Mouse (Mus musculus) macrophage (primary cell): ENCODE results near the gene Park7. TPM values are rescaled to one million over a fixed set of nuclear protein-coding genes. Genes with fewer than 3 reads are reported as not detected.

Source experiments
- H3K27ac ChIP-seq: fragments of 350-480 bp; formaldehyde crosslinking; 2 replicates; pipeline ENCODE4 v1.9.0; 2021
- H3K36me3 ChIP-seq: fragments of 350-480 bp; formaldehyde crosslinking; 2 replicates; pipeline ENCODE4 v1.9.0; 2021; ENCODE audit errors: inconsistent target
- H3K4me3 ChIP-seq: fragments of 350-480 bp; formaldehyde crosslinking; 2 replicates; pipeline ENCODE4 v1.9.0; 2021; ENCODE audit errors: inconsistent target
- H3K79me2 ChIP-seq: fragments of 350-480 bp; formaldehyde crosslinking; 2 replicates; pipeline ENCODE4 v1.9.0; 2021; ENCODE audit errors: inconsistent target
- WGBS: methylation state at CpG from one replicate; pipeline ENCODE4 v1.1.7; 2026; ENCODE audit warnings: inconsistent platforms; ENCODE audit not compliant: missing documents; 5-methylcytosine and 5-hydroxymethylcytosine counted together
- polyA plus RNA-seq: library from polyadenylated mRNA; stranded (reverse); fragments of 250-400 nt; gene quantifications from 3 replicates; pipeline ENCODE4 v1.2.4, GENCODE M21; 2018; ENCODE audit warnings: inconsistent platforms

Gene Park7
- polyA plus RNA-seq, 1 experiment from 2014 or later = 110 TPM

GRCm38 (mm10) chr4:150855346-150855745, 58.9 kb downstream of the Park7 start:
- Histone ChIP-seq H3K4me3 (peak overlapping the region; percentile 52), H3K79me2 (peaks cover 36% of the 10 kb centered on the region; the same call in 1 of the 2 replicates), H3K36me3 (no peaks in the 10 kb centered on the region), H3K27ac (no peak overlapping the region)
- WGBS = 1% methylated on average over 39 of the region's 43 CpGs

- no peak overlapping the region for H3K4me3 ChIP-seq
- H3K27ac ChIP-seq = no peak overlapping the region
- WGBS = under 1% methylated on average over 55 of the region's 59 CpGs
- H3K36me3 ChIP-seq = no peaks in the 10 kb centered on the region
- peaks cover 36% of the 10 kb centered on the region; the same call in 1 of the 2 replicates for H3K79me2 ChIP-seq
Measured at GRCm38 (mm10) chr4:150854839-150855246, 59.4 kb downstream of the Park7 start.

- Histone ChIP-seq H3K79me2 (peaks cover 30% of the 10 kb centered on the region; the same call in 1 of the 2 replicates), H3K36me3 (no peaks in the 10 kb centered on the region), H3K27ac (no peak within 1 kb of the TSS), H3K4me3 (no peak within 1 kb of the TSS)
- 91% methylated on average over 13 of the region's 13 CpGs for WGBS
Measured at GRCm38 (mm10) chr4:150853680-150854461, 60.4 kb downstream of the Park7 start, which contains the start of gene Errfi1. TSS of gene Errfi1 (plus strand) at chr4:150853919.

GRCm38 (mm10) chr4:150852479-150852878, 61.8 kb downstream of the Park7 start:
- 83% methylated on average over 4 of the region's 4 CpGs for WGBS
- H3K27ac ChIP-seq = no peak overlapping the region

GRCm38 (mm10) chr4:150852045-150852444, 62.2 kb downstream of the Park7 start:
- WGBS = 87% methylated on average over 8 of the region's 8 CpGs

More at GRCm38 (mm10) chr4:150852479-150852878, 61.8 kb downstream of the Park7 start:
- Histone ChIP-seq H3K36me3 (no peaks in the 10 kb centered on the region), H3K4me3 (no peak overlapping the region), H3K79me2 (peaks cover 17% of the 10 kb centered on the region; the same call in 1 of the 2 replicates)

GRCm38 (mm10) chr4:150850893-150851292, 63.3 kb downstream of the Park7 start:
- H3K27ac ChIP-seq = no peak overlapping the region
- no peak overlapping the region for H3K4me3 ChIP-seq
- no peaks in the 10 kb centered on the region for H3K36me3 ChIP-seq
- peaks cover 3% of the 10 kb centered on the region; the same call in 1 of the 2 replicates for H3K79me2 ChIP-seq
- WGBS = 92% methylated on average over 4 of the region's 4 CpGs

More at GRCm38 (mm10) chr4:150852045-150852444, 62.2 kb downstream of the Park7 start:
- no peaks in the 10 kb centered on the region for H3K36me3 ChIP-seq
- H3K79me2 ChIP-seq = peaks cover 13% of the 10 kb centered on the region; the same call in 1 of the 2 replicates
- no peak overlapping the region for H3K4me3 ChIP-seq
- no peak overlapping the region for H3K27ac ChIP-seq

- 61% methylated on average over 10 of the region's 10 CpGs for WGBS
- no peak overlapping the region for H3K4me3 ChIP-seq
Measured at GRCm38 (mm10) chr4:150849964-150850363, 64.3 kb downstream of the Park7 start.

More at GRCm38 (mm10) chr4:150849964-150850363, 64.3 kb downstream of the Park7 start:
- H3K27ac ChIP-seq = no peak overlapping the region
- H3K79me2 ChIP-seq = no peaks in the 10 kb centered on the region
- H3K36me3 ChIP-seq = no peaks in the 10 kb centered on the region

Other genes with a start within 250 kb of the Park7 start
- gene Errfi1, start 60.5 kb downstream of the Park7 start, polyA plus RNA-seq = 4.5 to 7.1 TPM (median 5.5 TPM) in 3 replicates
- gene Tnfrsf9, start 125 bp upstream of the Park7 start, polyA plus RNA-seq = 0.12 to 0.17 TPM in 2 of 3 replicates, not detected in the other
- not detected in 3 replicates for gene Uts2, start 82.7 kb upstream of the Park7 start, polyA plus RNA-seq
- 0.85 to 6.5 TPM (median 1.4 TPM) in 3 replicates for gene Per3, start 130.2 kb upstream of the Park7 start, polyA plus RNA-seq
- 106 to 130 TPM (median 123 TPM) in 3 replicates for gene Vamp3, start 143.5 kb upstream of the Park7 start, polyA plus RNA-seq
- gene Gm13090, start 175.1 kb upstream of the Park7 start, polyA plus RNA-seq = not detected in 3 replicates